Mouse (Mus musculus) layer of hippocampus, postnatal 10 days (tissue): Measurements from ENCODE around the gene Sf3a3. TPM values are rescaled to one million over a fixed set of nuclear protein-coding genes. Genes with fewer than 3 reads are reported as not detected.

Source experiments
- DNase-seq, 2 experiments: peaks; one replicate each; pipeline ENCODE4 v3.0.0; 2021; ENCODE audit warnings: low spot score in 2 of 2
- microRNA-seq, 2 experiments: library from miRNA; unstranded; fragments of <30 nt; microRNA quantifications; one replicate each; pipeline ENCODE4 v1.2.0; 2021
- total RNA-seq, 2 experiments: library from RNA; stranded (reverse); gene quantifications; 2 replicates each; pipeline ENCODE4 v1.2.3; 2021

Gene Sf3a3
- total RNA-seq, 2 experiments from 2014 or later, result 36.8 to 41.3 TPM

DNA sequence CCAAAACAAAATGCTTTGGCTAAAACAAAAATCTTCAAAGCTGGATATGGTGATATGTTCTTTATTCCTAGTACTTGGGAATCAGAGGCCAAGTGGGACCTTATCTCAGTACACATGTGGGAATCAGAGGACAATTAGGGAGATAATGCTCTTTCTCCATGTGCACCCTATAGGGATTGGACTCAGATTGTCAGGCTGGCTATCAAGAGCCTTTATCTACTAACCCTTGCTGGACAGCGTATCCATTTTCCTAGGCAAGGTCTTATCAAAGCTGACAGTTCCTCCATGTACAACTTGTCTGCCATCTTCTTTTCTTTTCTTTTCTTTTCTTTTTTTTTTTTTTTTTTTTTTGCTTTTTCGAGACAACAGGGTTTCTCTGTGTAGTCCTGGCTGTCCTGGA is 58.9 kb downstream of the Sf3a3 start:
- DNase-seq, result no peak

DNA sequence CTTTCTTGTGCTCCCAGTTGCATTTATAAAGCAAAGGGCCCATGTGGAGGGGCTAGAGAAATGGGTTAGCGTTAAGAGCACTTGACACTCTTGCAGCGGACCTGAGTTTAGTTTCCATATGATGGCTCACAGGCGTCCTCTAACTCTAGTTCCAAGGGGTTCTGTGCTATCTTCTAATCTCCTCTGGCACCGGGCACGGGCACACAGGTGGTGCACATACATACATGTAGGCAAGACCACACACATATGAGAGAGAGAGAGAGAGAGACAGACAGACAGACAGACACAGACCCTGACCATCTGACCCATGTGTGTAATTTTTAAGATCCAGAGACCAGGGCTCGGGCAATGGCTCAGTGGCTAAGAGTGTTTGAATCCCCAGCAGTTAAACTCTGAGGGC is 59.4 kb downstream of the Sf3a3 start:
- no peak for DNase-seq

DNA sequence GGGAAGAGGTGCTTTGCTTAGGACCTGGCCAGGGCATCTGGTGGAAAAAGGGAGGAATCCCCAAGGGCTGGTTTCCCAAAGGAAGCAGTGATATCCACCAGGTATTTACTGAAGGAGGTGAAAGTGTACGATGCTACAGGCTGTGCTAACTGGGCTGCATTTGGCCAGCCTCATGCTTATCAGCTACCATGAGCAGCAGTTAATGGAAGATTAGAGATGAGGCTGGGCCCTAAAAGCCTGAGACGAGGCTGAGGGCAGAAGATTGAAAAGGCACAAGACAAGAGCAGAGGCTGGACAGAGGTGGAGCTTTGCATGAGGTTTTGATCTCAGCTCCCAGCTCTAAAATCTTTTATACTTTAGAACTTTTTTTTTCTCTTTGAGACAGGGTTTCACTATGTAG is 59.9 kb downstream of the Sf3a3 start:
- no peak for DNase-seq

DNA sequence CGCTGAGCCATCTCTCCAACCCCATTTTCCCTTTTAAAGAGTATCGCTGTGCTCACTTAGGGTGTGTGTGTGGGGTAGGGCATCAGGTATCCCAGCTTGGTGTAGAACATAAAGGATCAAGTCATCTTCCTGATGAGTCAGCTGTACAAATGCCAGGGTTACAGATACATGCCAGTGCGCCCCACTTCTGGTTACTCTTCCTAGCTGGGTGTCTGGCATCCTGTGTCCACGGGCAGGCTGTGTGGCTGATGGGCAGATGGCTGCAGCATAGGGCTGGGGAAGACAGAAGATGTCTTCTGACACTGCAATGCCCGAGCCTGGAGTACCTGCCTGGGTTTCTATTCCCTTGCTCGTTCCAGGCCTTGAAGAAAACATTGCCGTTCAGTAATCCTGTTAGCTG is 66.8 kb downstream of the Sf3a3 start:
- DNase-seq, result no peak

Small RNAs within 50 kb of the gene (microRNA-seq; reads per million reads assigned to microRNA genes)
- 0 reads per million in 2 experiments for gene Gm24721
- 0 reads per million in 2 experiments for gene Mir697
- 0.59 to 1.1 reads per million in 2 experiments for gene Mir698

Other genes with a start within 250 kb of the Sf3a3 start
- gene 3100002H09Rik, start 104.0 kb upstream of the Sf3a3 start, total RNA-seq, result 1 to 10 TPM in 1 of 2 experiments, under 1 TPM in 1; 0.94 to 1.7 TPM
- gene Pou3f1, start 58.0 kb upstream of the Sf3a3 start, total RNA-seq, result 10 to 100 TPM; 48.6 to 55.5 TPM
- gene Utp11, start 21.2 kb upstream of the Sf3a3 start, total RNA-seq, result 10 to 100 TPM; 17.8 to 18.5 TPM
- 1 to 10 TPM; 4.3 to 5.0 TPM for gene Fhl3, start 14.1 kb upstream of the Sf3a3 start, total RNA-seq
- 10 to 100 TPM; 37.8 to 38.9 TPM for gene Inpp5b, start 27.1 kb downstream of the Sf3a3 start, total RNA-seq
- gene Mtf1, start 87.3 kb downstream of the Sf3a3 start, total RNA-seq, result 10 to 100 TPM; 20.6 to 24.1 TPM
- gene Yrdc, start 135.9 kb downstream of the Sf3a3 start, total RNA-seq, result 10 to 100 TPM; 24.5 to 26.6 TPM
- 100 to 1,000 TPM; 107 to 115 TPM for gene 1110065P20Rik, start 136.4 kb downstream of the Sf3a3 start, total RNA-seq
- gene Maneal, start 147.4 kb downstream of the Sf3a3 start, total RNA-seq, result 10 to 100 TPM; 43.5 to 48.3 TPM
- 10 to 100 TPM; 12.8 to 16.9 TPM for gene Epha10, start 166.1 kb downstream of the Sf3a3 start, total RNA-seq
- 10 to 100 TPM; 19.0 to 21.8 TPM for gene 9930104L06Rik, start 222.3 kb downstream of the Sf3a3 start, total RNA-seq
- gene Cdca8, start 224.5 kb downstream of the Sf3a3 start, total RNA-seq, result 1 to 10 TPM; 5.4 to 6.2 TPM